Mouse (Mus musculus) cortical plate, adult 2 months (tissue): Measurements from ENCODE around the gene Hdgfl3.

Experiments used
- CTCF ChIP-seq: fragments of 200-500 bp; IDR thresholded peaks from 2 replicates; pipeline ENCODE4 v1.5.1; 2011; ENCODE audit warnings: mild to moderate bottlenecking, control low read depth, low read length; ENCODE audit not compliant: insufficient read depth; ENCODE audit errors: extremely low read depth
- POLR2A ChIP-seq: fragments of 200-500 bp; IDR thresholded peaks from 2 replicates; pipeline ENCODE4 v1.6.1; 2011; ENCODE audit warnings: mild to moderate bottlenecking, low read length, control low read depth; ENCODE audit not compliant: insufficient read depth; ENCODE audit errors: extremely low read depth

DNA sequence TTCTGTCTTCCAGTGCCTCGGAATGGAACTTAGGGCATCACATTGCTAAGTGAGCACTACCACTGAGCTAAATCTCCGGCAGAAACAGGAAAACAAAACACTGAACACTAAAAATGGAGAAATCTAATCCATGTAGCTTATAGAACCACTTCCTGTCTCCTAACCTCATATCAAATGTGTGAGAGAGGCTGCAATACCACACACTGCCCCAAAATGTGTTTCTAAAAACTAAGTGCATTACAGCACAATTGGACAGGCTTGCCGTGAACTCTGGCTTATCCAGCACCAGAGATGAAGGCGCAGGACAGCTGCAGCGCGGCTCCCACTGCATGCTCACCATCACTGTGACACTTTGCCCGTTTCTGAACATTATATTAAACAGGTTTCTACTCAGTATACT is 5.3 kb downstream of the Hdgfl3 start:
- TF ChIP-seq CTCF = no peak
- TF ChIP-seq POLR2A = no peak
